Mouse (Mus musculus): ENCODE results near the gene Iqub. TPM values are rescaled to one million over a fixed set of nuclear protein-coding genes. Genes with fewer than 3 reads are reported as not detected.

Gene Iqub
- polyA plus RNA-seq (2015; fragmentation: Nextera tagmentation; extraction: Ambion mirVana): 0.04 TPM in 1 of 2 replicates, not detected in the other

DNA sequence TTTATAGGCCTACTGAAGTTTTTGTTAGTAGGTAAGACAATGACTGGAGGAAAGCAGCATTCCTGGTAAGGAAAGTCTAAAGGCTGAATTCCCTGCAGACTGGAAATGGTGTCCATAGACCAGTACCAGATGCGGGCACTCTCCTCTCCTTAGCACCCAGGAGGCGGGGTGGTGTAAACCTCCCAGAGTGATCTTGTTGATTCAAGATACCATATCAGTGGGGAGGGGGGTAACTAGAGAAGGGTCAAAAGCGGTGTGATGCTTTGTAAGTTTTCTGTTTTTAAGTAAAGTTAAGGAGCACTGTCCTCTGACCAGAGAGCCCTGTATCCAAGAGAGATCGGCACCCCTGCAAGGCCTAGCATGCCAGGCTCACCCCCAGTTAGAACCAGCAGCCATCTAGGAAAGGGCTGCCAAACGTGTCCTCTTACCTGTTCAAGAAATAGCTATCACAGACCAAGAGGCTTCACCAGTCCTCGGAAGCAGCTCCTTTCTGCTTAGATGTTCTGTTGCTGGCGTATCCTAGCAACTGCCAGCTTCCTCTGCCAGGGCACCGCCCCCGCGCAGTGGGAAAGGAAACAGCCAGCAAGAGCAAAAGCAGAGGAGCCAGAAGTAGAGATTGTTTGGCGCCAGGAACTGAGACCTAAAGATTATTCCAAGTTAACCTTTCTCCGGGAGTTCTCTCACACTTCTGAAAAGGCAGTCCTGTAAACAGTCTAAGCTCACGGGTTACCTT lies at the start of gene Iqub:
Gene Iqub (minus strand): TSS at position 516 of the 733 bp plus-strand sequence.
- H3K4me3 ChIP-seq (replicated peaks): no peak within 1 kb of the TSS
- no peaks in the 10 kb centered on the region for H3K27me3 ChIP-seq (replicated peaks)
- H3K27ac ChIP-seq: no peak within 1 kb of the TSS
- peak; percentile 62; the same call in 1 of the 2 replicates for ATAC-seq
- 0 out of 2 replicates have a peak within 1 kb of the TSS, but pooled peaks have one; percentile 26 for H3K4me2 ChIP-seq (replicated peaks)
- 0 out of 2 replicates have a peak, but pooled peaks cover 4% of the 10 kb centered on the region for H3K36me3 ChIP-seq
- 21% methylated on average over 13 of the region's 13 CpGs for WGBS
- no peaks in the 10 kb centered on the region for H3K9me3 ChIP-seq
- H3K4me1 ChIP-seq (replicated peaks): 0 out of 2 replicates have a peak, but pooled peaks cover 3% of the 10 kb centered on the region
- H3K9ac ChIP-seq: no peak within 1 kb of the TSS

DNA sequence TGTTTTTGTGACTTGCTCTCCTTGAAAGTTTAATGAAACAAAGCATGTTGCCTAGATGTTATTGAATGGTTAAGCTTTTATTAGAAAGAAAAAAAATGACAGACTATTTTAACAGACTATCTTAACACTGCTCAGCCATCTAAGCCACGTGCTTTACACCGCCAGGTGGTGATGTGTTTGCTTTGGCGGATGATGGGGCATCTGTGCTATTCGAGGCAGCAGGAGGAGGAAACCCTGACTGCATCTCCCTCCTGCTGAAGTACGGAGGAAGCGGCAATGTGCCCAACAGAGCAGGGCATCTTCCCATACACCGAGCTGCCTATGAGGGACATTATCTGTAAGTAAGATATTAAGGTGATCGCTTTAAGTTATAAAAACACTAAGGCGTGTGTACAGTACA lies 49.2 kb upstream of the Iqub start:
- H3K27ac ChIP-seq: no peak overlapping the region
- no peaks in the 10 kb centered on the region for H3K9me3 ChIP-seq
- H3K4me1 ChIP-seq (replicated peaks): no peaks in the 10 kb centered on the region
- H3K36me3 ChIP-seq: no peaks in the 10 kb centered on the region
- no peak overlapping the region for H3K9ac ChIP-seq
- H3K4me3 ChIP-seq (replicated peaks): no peak overlapping the region
- H3K4me2 ChIP-seq (replicated peaks): no peak overlapping the region
- H3K27me3 ChIP-seq (replicated peaks): no peaks in the 10 kb centered on the region
- ATAC-seq: no peak
- WGBS: 69% methylated on average over 9 of the region's 9 CpGs

DNA sequence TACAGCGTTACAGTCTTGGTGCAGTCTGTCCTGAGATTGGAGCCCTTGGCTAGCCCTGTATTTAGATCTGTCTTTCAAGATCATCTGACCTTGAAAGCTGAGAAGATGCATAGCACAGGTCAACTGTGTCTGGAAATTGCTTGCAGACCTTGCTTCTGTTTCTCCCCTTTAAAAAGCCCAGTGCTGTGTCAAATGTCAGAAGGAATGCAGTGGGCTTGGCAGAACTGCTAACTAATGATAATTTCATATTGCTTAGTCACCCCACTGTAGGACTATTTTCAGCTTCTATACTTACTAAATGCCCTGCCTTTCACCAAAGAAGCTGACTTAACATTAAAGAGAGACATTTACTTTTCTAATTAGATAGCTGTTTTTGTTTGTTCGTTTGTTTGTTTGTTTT lies 40.6 kb upstream of the Iqub start:
- no peaks in the 10 kb centered on the region for H3K36me3 ChIP-seq
- WGBS: 76% methylated on average over 2 of the region's 2 CpGs
- no peak overlapping the region for H3K27ac ChIP-seq
- no peak for ATAC-seq
- H3K9ac ChIP-seq: no peak overlapping the region
- no peaks in the 10 kb centered on the region for H3K27me3 ChIP-seq (replicated peaks)
- H3K4me1 ChIP-seq (replicated peaks): no peaks in the 10 kb centered on the region
- no peak overlapping the region for H3K4me2 ChIP-seq (replicated peaks)
- no peak overlapping the region for H3K4me3 ChIP-seq (replicated peaks)
- no peaks in the 10 kb centered on the region for H3K9me3 ChIP-seq

DNA sequence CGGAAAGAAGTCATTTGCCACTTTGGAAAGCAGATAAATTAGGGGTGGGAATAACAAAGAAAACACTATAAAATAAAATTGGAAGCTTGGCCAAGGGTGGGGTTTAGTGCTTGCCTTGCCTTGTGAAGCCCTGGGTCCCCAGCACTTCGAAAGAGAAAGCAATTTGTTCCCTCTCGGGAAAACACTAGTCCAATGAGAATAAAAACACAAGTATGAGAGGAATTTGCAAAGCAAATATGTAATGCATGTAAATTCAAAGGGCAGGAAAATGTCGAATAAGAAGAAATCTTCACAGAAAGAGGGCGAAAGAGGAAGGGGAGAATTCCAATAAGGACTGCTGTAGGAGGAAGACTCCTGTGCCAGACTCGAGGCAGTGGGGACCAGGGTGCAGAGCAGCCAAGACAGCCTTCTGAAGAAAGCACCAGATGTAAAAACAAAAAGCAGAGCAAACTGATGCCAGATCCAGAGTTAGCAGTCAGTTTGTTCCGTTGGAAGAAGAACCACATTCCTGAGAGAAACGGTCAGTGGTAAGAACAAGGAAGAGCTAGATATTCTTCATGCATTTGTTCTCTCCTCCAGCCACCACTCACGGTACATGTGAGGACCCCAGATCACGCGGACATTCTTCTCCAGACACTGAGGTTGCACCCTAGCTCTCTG lies 39.7 kb upstream of the Iqub start:
- H3K9ac ChIP-seq: no peak overlapping the region
- no peak for ATAC-seq
- H3K27ac ChIP-seq: no peak overlapping the region
- 0 out of 2 replicates have a peak overlapping the region, but pooled peaks have one; percentile 3 for H3K4me2 ChIP-seq (replicated peaks)
- no peak overlapping the region for H3K4me3 ChIP-seq (replicated peaks)
- H3K27me3 ChIP-seq (replicated peaks): no peaks in the 10 kb centered on the region
- H3K4me1 ChIP-seq (replicated peaks): no peaks in the 10 kb centered on the region
- WGBS: 47% methylated on average over 11 of the region's 11 CpGs
- H3K36me3 ChIP-seq: no peaks in the 10 kb centered on the region
- no peaks in the 10 kb centered on the region for H3K9me3 ChIP-seq

DNA sequence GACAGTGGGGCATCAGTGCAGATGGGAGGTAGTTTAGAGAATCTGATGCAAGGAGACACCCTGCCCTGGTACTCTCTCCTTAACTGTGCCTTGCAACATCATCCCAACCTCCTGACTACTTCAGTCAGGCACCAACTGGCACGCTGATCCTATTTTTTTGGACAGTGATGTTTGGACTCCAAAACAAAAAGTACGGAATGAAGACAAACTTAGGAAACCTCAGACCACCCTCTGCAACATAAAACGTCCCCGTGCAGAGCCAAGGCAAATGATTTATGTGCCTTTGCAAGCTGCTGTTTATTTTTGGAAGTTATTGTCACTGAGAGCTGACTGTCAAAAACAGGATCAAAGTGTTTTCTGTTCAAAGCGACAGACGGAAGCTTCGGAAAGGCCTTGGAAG lies 37.2 kb upstream of the Iqub start:
- no peak overlapping the region for H3K4me2 ChIP-seq (replicated peaks)
- H3K9ac ChIP-seq: no peak overlapping the region
- H3K9me3 ChIP-seq: no peaks in the 10 kb centered on the region
- H3K4me1 ChIP-seq (replicated peaks): no peaks in the 10 kb centered on the region
- H3K27ac ChIP-seq: no peak overlapping the region
- no peak overlapping the region for H3K4me3 ChIP-seq (replicated peaks)
- no peaks in the 10 kb centered on the region for H3K36me3 ChIP-seq
- H3K27me3 ChIP-seq (replicated peaks): no peaks in the 10 kb centered on the region
- ATAC-seq: no peak
- 41% methylated on average over 7 of the region's 7 CpGs for WGBS

DNA sequence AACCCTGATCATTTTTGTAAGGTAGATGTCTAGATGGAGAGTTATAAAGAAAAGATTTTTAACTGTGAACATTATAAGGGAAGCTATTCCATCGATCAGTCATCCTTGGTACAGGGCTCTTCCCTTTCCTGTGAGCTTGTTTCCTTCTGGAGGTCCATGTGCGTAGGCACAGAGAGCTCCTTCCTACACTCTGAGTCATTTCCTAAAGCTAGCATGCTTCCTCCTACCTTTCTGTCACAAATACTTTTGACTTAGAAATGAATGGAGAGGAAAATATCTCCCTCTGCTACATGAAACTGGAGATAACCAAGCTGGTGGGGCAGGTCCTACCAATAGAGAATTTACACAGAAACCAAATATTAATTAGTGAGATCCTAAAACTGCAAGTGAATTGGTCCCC lies 34.9 kb upstream of the Iqub start:
- no peak for ATAC-seq
- WGBS: 81% methylated on average over 2 of the region's 2 CpGs

DNA sequence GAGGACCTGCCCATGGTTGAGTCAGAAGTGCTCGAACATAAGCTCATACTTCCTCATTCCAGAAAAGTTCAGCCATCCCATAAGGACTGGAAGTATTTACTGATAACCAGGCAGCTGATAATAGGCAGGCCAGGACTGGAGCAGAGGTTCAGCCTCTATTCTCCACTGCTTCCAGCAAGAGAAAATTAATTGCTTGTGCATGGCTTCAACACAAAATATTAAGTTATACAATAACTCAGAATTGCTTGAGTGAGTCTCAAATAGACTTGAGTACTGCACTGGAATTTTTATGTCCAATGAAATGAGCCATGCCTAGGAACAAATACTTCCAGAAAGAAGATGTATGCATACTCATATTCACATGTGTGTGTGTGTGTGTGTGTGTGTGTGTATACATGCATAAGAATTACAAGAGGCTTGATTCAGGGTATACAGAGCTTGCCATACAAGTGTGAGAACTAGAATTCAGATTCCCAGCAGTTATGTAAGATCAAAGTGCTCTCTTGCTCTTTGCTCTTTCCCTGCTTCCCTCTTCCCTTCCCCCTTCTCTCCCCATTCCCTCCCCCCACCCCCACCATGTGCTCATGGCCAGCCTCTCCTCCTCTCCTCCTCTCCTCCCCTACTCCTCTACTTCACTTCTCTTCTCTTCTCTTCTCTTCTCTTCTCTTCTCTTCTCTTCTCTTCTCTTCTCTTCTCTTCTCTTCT lies 32.0 kb upstream of the Iqub start:
- H3K4me1 ChIP-seq (replicated peaks): 0 out of 2 replicates have a peak, but pooled peaks cover 4% of the 10 kb centered on the region
- WGBS: 33% methylated on average over 1 of the region's 1 CpGs
- H3K4me2 ChIP-seq (replicated peaks): no peak overlapping the region
- H3K27me3 ChIP-seq (replicated peaks): no peaks in the 10 kb centered on the region
- no peaks in the 10 kb centered on the region for H3K9me3 ChIP-seq
- no peak overlapping the region for H3K27ac ChIP-seq
- peak; percentile 96 for ATAC-seq
- H3K4me3 ChIP-seq (replicated peaks): no peak overlapping the region
- H3K36me3 ChIP-seq: no peaks in the 10 kb centered on the region
- no peak overlapping the region for H3K9ac ChIP-seq

More for the DNA sequence above, 34.9 kb upstream of the Iqub start:
- no peak overlapping the region for H3K27ac ChIP-seq
- 0 out of 2 replicates have a peak, but pooled peaks cover 4% of the 10 kb centered on the region for H3K4me1 ChIP-seq (replicated peaks)
- no peaks in the 10 kb centered on the region for H3K9me3 ChIP-seq
- H3K9ac ChIP-seq: no peak overlapping the region
- H3K36me3 ChIP-seq: no peaks in the 10 kb centered on the region
- no peaks in the 10 kb centered on the region for H3K27me3 ChIP-seq (replicated peaks)
- H3K4me3 ChIP-seq (replicated peaks): no peak overlapping the region
- no peak overlapping the region for H3K4me2 ChIP-seq (replicated peaks)

DNA sequence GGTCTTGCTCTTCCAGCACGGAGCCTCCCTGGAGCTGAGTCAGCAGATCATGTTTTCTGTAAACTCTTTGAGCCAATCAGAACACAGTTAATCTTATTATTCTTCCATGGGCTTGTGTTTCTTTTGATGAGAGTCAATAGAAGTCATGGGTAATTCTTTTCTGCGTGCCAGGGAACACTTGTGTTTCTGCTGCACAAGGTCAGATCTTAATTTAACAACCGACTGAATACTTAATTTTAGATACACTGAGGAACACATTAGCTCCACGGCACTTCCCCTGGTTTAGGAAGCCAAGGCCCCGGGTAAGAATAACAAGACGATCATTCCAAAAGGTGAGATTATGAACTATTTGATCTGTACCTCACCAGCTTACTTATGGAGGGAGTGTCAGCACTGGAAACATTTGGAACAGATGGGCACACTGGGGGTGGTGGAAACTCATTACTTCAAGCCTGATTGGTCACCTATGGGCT lies 28.3 kb upstream of the Iqub start:
- Histone ChIP-seq H3K9ac (no peak overlapping the region), H3K4me1 (replicated peaks) (0 out of 2 replicates have a peak, but pooled peaks cover 4% of the 10 kb centered on the region), H3K4me3 (replicated peaks) (no peak overlapping the region), H3K4me2 (replicated peaks) (no peak overlapping the region), H3K27ac (no peak overlapping the region), H3K36me3 (no peaks in the 10 kb centered on the region), H3K9me3 (no peaks in the 10 kb centered on the region), H3K27me3 (replicated peaks) (no peaks in the 10 kb centered on the region)
- no peak for ATAC-seq
- 75% methylated on average over 6 of the region's 6 CpGs for WGBS

DNA sequence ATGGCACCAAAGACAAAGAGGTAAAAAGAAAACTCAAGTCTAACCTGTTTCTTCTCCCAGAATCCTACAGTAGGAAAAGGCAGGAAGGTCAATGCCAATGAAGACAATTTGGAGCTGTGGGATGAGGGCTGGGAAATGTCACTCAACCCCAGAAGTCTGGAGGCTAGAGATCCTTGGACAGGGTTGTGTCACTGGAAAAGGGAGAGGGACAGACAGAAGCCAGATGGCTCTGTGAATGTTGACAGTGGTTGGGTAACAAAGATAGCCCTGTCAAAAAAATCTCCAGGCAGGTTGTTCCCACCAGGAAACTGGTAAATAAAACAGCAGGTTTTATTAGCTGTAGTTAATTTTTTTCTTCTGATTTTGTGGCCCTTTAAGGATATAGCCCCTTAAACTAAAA lies 27.5 kb upstream of the Iqub start:
- Histone ChIP-seq H3K36me3 (no peaks in the 10 kb centered on the region), H3K27me3 (replicated peaks) (no peaks in the 10 kb centered on the region), H3K4me2 (replicated peaks) (no peak overlapping the region), H3K9me3 (no peaks in the 10 kb centered on the region), H3K4me1 (replicated peaks) (0 out of 2 replicates have a peak, but pooled peaks cover 4% of the 10 kb centered on the region), H3K4me3 (replicated peaks) (no peak overlapping the region), H3K27ac (no peak overlapping the region), H3K9ac (no peak overlapping the region)
- no peak for ATAC-seq

DNA sequence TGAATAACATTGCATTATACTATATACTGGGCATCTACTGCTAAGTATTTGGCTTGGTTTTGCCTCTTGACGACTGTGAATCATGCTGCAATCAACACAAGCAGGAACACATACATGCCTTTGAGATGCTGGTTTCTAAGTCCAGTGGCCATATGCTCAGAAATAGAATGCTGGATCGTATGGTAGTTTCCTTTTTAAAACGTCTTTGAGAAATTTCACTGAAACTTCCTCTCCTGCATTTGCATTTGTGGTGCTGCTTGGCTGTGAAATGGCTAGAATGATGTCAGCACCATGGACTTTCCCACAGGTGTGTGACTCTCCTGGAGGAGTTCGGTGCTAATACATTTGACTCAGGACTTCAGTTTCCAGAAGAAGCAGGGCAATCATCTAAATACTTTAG lies 25.2 kb upstream of the Iqub start:
- Histone ChIP-seq H3K36me3 (no peaks in the 10 kb centered on the region), H3K4me2 (replicated peaks) (no peak overlapping the region), H3K9ac (no peak overlapping the region), H3K9me3 (no peaks in the 10 kb centered on the region), H3K4me3 (replicated peaks) (no peak overlapping the region), H3K27me3 (replicated peaks) (no peaks in the 10 kb centered on the region), H3K27ac (no peak overlapping the region), H3K4me1 (replicated peaks) (no peaks in the 10 kb centered on the region)
- ATAC-seq: no peak
- 68% methylated on average over 4 of the region's 4 CpGs for WGBS

DNA sequence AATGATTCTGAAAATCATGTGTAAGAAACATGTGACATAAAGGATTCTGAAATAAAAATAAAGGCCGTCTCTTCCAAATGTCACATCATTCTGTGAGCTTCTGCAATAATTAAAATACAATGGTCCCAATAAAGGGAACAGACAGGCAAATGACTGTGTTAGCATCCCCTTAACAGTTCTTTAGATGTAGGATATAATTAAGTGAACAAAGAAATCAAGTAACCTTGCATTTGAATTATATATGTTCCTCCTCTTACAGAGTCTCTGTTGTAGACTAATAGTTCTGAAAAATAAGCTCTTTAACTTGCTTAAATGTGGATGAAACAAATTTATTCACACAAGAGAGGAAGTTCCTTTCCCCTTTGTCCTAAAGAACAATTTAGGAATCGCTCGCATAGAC lies 23.6 kb upstream of the Iqub start:
- no peak for ATAC-seq
- WGBS: 83% methylated on average over 3 of the region's 3 CpGs
- Histone ChIP-seq H3K4me1 (replicated peaks) (no peaks in the 10 kb centered on the region), H3K9ac (no peak overlapping the region), H3K27ac (no peak overlapping the region), H3K36me3 (no peaks in the 10 kb centered on the region), H3K4me3 (replicated peaks) (no peak overlapping the region), H3K9me3 (no peaks in the 10 kb centered on the region), H3K27me3 (replicated peaks) (no peaks in the 10 kb centered on the region), H3K4me2 (replicated peaks) (no peak overlapping the region)

DNA sequence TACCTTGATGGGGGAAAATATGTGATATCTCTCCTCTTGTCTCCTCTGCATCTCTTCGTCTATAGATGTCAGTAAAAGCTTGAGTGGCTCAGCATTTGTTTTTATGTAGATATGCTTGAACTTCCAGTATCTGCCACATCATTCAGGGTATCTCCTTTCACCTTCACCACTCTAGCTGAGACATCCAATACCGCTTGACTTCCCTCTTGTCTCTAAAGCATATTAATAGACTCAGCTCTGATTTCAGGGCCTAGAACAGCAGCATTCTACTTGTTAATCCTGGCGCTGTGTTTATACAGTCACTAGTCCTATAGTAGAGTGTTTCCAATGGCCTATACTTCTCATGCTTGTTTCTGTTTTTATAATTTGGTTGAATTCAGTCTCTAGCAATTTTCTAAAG lies 17.9 kb upstream of the Iqub start:
- no peak for ATAC-seq
- H3K27ac ChIP-seq: no peak overlapping the region

More for the DNA sequence above, 17.9 kb upstream of the Iqub start:
- H3K4me2 ChIP-seq (replicated peaks): no peak overlapping the region
- 82% methylated on average over 3 of the region's 3 CpGs for WGBS
- no peak overlapping the region for H3K9ac ChIP-seq
- H3K27me3 ChIP-seq (replicated peaks): no peaks in the 10 kb centered on the region
- H3K9me3 ChIP-seq: no peaks in the 10 kb centered on the region
- H3K4me1 ChIP-seq (replicated peaks): no peaks in the 10 kb centered on the region
- H3K36me3 ChIP-seq: no peaks in the 10 kb centered on the region
- H3K4me3 ChIP-seq (replicated peaks): no peak overlapping the region

Data from intestine, embryonic 15.5 days (tissue).